Mouse (Mus musculus) hindbrain, embryonic 15.5 days (tissue): ENCODE data around the gene Limd2. TPM values are rescaled to one million over a fixed set of nuclear protein-coding genes. Genes with fewer than 3 reads are reported as not detected.

Source experiments
- polyA plus RNA-seq: library from polyadenylated mRNA; unstranded; fragments of >200 nt; fragmentation: Nextera tagmentation; extraction: Ambion mirVana; gene quantifications from 2 replicates; pipeline ENCODE4 v1.2.1, GENCODE M21; 2015

Limd2 gene
- polyA plus RNA-seq, 1 experiment from 2014 or later, result 167 TPM

Other genes starting within 250 kb of the Limd2 start
- 54.9 and 58.4 TPM in 2 replicates for gene Cyb561, start 207.5 kb downstream of the Limd2 start, polyA plus RNA-seq
- gene Ace, start 192.9 kb downstream of the Limd2 start, polyA plus RNA-seq, result 6.1 and 8.0 TPM in 2 replicates
- not detected in 2 replicates for gene Ace3, start 166.2 kb downstream of the Limd2 start, polyA plus RNA-seq
- 2.2 and 2.5 TPM in 2 replicates for gene Kcnh6, start 152.7 kb downstream of the Limd2 start, polyA plus RNA-seq
- gene Dcaf7, start 124.0 kb downstream of the Limd2 start, polyA plus RNA-seq, result 154 and 158 TPM in 2 replicates
- gene Taco1, start 94.8 kb downstream of the Limd2 start, polyA plus RNA-seq, result 7.1 and 7.6 TPM in 2 replicates
- 13.2 and 14.1 TPM in 2 replicates for gene Map3k3, start 76.2 kb downstream of the Limd2 start, polyA plus RNA-seq
- gene Gm10840, start within 50 bp of the Limd2 start, polyA plus RNA-seq, result 0.65 TPM in 1 of 2 replicates, not detected in the other
- 27.9 and 28.7 TPM in 2 replicates for gene Strada, start 41.3 kb upstream of the Limd2 start, polyA plus RNA-seq
- 94.5 and 101 TPM in 2 replicates for gene Ccdc47, start 55.5 kb upstream of the Limd2 start, polyA plus RNA-seq
- 77.9 and 81.9 TPM in 2 replicates for gene Ddx42, start 56.1 kb upstream of the Limd2 start, polyA plus RNA-seq
- gene Ftsj3, start 95.2 kb upstream of the Limd2 start, polyA plus RNA-seq, result 35.4 and 36.0 TPM in 2 replicates
- gene Psmc5, start 95.3 kb upstream of the Limd2 start, polyA plus RNA-seq, result 299 and 305 TPM in 2 replicates
- gene Smarcd2, start 112.1 kb upstream of the Limd2 start, polyA plus RNA-seq, result 11.6 and 13.3 TPM in 2 replicates
- gene Tcam1, start 115.8 kb upstream of the Limd2 start, polyA plus RNA-seq, result 0.14 and 0.18 TPM in 2 replicates
- not detected in 2 replicates for gene Gh, start 141.0 kb upstream of the Limd2 start, polyA plus RNA-seq
- 1.2 and 1.4 TPM in 2 replicates for gene Cd79b, start 153.9 kb upstream of the Limd2 start, polyA plus RNA-seq
- gene Scn4a, start 192.4 kb upstream of the Limd2 start, polyA plus RNA-seq, result not detected in 2 replicates
- not detected in 2 replicates for gene Prr29, start 204.6 kb upstream of the Limd2 start, polyA plus RNA-seq
- 13.0 and 17.2 TPM in 2 replicates for gene Icam2, start 227.2 kb upstream of the Limd2 start, polyA plus RNA-seq